Mouse (Mus musculus) skeletal muscle tissue, adult 2 months (tissue): ENCODE results near the gene Rbm20.

ENCODE experiments used
- DNase-seq: peaks from one replicate; pipeline ENCODE4 v3.0.0-alpha.2; 2012; ENCODE audit warnings: low read depth, low spot score

Gene Rbm20

DNA sequence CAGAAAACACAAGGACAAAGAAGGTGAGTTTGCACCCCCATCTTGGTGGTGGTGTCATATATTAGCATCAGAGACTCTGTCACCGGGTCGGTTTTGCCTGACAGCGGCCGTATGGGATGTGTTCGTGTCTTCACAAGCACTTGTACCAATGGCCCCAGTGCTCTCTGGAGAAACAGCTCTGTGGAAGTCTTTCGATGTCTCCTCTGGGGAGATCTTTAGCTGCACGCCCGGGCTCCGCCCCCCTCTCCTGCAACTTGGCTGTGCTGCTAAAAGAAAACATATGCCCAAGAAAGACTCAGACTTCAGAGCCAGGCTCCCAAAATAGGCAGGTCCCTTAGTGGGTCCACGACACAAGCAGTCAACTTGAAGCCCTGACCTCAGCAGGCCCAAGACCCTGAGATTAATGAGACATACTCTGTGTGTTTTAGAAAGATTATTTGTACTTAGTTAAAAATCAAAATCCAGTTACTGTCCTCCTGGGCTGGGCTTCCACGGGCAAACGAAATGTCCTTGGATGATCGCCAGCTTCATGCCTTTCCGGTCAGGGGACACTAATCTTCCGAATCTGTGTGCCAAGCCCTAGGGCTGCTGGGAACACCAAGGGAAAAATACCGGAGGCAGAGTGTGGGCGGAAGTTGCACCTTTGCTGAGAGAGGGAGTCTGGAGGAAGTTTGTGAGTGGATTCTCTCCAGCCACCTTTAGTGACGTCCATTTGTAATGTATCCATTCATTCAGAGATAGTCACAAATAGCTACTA, 173.2 kb downstream of the Rbm20 start:
- peak; percentile 89 for DNase-seq

DNA sequence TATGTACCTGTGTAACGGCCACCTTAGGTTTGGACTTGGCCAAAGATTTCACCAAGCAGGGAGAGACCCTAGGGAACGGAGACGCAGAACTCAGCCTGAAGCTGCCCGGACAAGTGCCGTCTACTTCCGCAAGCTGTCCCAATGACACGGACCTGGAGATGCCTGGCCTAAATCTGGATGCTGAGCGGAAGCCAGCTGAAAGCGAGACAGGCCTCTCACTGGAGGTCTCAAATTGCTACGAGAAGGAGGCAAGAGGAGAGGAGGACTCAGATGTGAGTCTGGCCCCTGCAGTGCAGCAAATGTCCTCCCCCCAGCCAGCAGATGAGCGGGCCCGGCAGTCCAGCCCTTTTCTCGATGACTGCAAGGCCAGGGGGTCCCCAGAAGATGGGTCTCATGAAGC, 174.2 kb downstream of the Rbm20 start:
- DNase-seq: peak; percentile 82

DNA sequence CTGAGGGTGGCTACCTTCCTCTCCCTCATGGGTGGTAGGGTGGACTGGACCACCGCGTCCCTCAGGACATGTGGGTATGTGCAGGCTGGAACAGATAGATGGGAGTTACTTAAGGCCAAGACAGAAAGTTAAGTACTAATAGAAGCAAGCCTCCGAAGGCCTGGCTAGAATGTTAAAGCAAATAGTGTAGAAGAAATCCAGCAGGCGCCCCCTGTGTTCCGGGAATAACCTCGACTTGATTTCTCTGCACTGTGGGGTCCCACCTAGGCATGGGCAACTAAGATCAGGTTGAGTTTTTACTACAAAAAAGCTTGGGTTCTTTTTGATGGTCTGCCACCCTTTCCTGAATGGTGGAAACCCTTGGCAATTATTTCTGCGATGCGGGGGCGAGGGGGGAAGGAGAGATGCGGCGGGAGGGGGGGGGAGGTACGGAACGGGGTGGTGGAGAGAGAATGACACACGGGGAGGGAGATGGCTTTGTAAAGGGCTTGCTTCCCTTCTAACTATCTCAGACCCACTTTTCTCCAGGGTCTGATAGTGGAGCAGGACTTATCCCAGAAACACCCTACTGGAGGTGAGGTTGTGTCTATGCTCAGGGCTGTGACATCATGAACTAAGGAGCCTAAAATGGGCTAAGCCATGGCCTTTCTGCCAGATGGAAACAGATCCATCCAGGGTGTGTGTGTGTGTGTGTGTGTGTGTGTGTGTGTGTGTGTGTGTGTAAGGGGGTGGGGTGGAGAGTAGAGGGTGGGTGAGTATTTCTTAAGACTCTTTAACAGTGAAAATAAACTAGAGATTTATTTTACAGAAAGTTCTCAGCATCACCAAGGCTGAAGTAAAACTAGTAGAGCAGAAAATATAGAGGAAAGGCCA, 175.0 kb downstream of the Rbm20 start:
- no peak for DNase-seq

DNA sequence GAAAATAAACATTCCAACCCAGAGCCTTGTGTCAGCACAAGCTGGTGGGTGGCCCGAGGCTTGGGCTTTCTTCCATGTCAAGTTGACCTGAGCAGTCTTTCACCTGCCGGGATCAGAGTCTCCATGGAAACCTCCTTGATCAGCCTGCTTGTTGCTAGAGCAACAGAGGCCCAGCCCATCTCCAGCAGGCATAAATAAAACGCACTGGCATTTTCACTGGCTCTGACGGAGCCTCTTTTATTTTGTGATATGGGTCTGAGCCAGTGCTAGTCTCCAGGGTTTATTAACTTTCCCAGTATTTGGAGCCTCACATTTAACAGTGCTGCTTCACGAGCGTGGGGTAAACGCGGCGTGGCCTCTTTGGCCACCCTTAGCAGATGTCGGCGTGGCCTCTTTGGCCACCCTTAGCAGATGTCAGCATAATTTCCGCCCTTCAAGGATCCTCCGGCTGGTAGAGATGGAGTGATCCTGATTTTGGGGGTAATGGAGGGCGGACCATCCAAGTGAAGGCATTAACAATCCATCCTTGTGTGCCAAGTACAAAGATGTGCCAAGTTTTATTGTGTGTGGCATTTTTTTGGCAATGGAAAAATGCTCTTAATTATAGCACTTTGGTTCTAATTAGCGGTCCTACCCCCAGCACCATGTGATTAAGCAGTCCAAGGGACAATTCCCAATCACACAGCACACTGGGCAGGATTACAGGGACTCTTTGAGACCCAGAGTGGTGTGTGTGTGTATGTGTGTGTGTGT, 175.8 kb downstream of the Rbm20 start:
- no peak for DNase-seq

DNA sequence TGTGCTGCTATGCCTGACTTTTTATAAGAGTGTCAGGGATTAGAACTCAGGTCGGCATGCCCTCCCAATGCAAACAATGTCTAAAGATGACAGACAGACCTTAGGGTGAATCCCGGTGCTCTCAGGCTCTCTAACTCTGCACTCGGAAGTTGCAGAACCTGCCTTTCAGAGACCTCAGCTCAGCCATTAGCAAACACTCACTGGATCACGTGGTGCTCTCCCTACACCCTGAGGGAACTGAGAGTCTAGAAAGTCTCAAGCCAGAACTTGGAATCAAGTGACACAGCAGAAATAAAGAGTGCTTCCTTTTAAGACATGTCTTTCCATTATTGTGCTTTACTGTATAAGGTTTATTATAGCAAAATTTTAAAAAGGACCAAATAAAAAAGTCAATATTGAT, 177.9 kb downstream of the Rbm20 start:
- DNase-seq: no peak

DNA sequence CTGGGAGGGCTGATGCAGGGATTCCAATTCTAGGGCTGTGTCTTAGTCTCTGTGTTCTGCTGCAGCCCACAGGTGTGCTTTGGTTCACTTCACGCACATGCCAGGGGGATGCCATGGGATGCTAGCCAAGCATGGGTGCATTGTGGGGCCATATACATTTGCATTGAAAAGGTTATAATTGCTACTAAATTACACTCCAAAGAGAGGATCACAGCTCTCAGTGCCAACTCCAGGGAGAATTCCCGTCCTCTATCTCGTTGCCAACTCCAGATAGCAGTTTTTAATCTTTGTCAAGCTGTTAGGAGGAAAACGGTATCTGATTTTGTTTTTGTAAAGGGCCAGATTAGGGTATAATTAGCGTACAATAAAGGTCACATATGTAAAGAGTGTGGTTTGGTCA, 178.7 kb downstream of the Rbm20 start:
- no peak for DNase-seq

DNA sequence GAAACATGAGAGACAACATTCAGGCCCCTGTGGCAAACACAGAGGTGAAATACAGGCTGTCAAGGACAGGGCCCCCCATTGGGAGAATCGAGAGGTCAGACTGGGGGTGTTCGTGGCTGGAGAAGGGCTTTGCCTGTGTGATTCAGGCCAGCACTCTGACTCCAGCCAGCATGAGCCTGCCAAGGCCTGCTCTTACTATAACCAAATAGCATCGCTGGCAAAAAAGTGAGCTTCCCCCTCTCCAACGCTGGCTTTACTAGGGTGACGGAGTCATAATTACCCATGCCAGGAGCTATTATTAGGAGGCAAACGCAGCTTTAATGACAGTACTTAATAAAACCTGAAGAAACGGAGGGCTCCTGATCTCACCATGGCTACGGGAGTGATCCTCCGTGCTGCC, 179.7 kb downstream of the Rbm20 start:
- DNase-seq: peak; percentile 82

DNA sequence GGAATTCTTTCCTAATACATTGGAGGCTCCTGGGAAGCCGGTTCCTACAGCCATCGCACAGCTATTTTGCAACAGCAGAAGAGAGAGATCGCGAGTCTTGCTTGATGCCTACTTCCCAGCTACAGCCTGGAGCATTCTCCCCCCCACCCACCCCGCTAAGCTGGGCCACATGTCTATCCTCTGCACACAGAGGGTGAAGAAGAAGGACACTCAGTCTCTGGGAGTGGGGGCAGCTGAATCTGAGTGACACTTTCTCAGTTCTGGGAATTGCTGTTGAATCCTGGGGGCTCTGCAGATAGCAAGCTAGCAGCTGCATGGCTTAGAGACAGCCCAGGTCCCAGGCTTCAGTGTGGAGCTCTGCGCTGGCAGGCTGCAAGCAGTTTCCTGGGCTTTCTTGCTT, 180.9 kb downstream of the Rbm20 start:
- no peak for DNase-seq

DNA sequence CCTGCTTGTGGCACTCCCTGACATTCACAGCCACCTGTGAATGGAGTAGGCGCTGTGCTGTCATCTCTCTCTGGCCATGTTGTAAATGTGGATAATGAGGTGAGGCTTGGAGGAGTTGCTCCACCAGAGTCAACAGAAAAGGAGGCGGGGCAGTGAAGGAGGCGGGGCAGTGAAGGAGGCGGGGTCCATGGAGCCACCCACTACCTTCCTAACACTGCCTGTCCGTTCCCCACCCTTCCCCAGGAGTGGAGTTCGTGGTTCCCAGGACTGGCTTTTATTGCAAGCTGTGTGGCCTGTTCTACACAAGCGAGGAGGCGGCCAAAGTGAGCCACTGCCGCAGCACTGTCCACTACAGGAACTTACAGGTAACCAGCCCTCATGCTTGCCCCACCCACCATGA, 182.0 kb downstream of the Rbm20 start:
- DNase-seq: no peak

DNA sequence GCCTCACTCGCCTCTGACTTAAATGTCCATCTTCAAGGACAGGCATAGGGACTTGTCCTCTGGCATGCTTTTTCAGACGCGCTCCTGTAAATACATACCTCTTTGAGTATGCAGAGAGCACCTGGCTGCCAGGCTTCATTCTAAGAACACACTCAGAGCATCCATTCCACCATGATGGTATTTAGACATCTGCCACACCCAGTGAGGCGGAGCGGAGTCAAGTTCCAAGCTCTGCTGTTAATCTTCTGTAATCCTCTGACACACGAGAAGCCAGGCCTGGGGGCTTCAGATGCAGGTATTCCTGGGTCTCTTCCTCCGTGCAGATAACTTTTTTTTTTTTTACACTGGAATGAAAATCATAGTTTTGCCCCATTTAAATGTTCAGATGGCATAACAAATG, 182.5 kb downstream of the Rbm20 start:
- no peak for DNase-seq

DNA sequence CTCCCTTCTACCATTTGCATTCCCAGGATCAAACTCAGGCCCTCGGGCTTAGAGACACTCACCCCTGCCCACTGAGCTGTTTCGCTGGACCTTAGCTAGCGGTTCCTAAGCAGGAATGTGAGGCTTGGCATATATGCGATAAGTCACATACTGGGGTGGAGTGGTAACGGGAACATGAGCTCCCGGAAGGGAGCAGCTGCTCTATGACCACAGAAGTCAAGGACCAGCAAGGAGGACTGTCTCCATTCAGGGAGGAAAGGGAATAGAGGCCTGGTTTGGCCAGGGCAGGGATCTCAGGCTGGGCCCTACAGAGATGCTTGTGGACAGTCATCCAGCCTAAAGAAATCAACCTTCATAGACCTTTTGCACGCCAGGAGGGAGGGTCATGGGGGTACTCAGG, 184.2 kb downstream of the Rbm20 start:
- DNase-seq: no peak

DNA sequence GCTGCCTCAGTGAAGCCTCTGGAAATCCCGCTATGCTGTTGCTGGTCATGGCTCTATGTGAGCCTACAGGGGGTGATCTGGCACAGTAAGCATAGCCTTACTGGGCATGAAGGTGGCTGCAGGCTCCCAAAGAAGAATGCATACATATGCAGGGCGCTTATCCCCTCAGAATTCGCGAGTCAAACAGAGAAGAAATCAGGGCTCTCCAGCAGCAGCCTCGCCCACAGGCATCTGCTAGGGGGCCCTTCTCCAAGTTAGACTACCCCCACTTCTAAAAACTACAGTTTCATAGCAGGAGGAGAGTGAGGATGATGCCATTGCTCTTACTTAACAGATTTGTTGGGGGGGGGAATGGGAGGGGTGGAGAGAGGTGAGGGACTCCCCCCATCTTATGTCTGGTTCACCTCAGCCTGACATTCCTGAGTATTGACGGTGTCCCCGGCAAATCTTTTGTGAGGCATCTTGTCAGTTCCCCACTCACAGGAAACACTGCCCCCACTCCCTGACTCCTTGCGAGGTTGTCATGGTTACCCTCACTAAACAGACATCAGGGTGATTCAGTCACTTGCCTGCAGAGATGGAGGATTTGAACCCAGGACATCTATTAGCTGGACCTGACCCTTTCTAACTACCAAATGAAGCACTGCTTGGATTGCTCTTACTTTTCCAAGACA, 185.6 kb downstream of the Rbm20 start:
- no peak for DNase-seq

DNA sequence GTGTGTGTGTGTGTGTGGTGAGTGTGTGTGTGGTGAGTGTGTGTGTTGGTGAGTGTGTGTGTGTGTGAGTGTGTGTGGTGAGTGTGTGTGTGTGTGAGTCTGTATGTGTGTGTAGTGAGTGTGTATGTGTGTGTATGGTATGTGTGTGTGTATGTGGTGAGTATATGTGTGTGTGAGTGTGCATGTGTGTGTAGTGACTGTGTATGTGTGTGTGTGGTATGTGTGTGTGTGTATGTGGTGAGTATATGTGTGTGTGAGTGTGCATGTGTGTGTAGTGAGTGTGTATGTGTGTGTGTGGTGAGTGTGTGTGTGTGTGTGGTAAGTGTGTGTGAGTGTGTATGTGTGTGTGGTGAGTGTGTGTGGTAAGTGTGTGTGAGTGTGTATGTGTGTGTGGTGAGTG, 190.1 kb downstream of the Rbm20 start:
- no peak for DNase-seq

DNA sequence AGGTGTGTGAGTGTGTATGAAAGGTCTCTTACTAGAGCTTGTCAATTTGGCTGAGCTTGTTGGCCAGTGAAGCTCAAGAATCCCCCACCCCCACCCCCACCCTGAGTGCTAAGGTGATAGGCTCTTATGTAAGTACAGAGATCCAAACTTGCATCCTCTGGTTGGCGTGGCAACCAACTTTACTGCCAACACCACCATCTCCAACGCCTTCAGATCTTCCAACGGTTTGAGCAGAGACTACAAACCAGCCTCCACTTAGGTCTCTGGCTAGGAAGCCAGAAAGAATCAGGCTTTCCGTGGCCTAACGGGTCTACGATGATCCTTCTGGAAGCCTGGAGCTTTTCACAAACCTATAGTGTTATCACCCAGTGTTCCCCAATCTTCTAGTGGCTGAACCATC, 191.0 kb downstream of the Rbm20 start:
- no peak for DNase-seq

DNA sequence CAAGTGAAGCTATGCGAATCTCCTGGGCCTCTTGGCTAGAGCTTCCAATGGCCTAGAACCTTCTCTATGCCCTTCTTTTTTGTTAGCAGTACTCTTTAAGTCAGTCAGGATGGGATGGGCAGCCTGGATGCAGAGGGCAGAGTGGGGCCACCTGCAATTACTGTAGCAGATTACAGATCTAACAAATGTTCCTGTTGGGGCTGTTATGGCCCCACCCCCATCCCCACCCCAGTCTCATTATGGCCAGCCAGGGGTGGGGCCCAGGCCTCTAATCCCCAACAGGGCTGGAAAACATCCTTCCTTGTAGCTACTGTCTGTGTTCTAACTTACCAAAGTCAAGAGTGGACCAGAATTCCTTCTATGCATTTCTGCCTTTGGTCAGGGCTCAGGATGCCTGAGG, 191.7 kb downstream of the Rbm20 start:
- no peak for DNase-seq

DNA sequence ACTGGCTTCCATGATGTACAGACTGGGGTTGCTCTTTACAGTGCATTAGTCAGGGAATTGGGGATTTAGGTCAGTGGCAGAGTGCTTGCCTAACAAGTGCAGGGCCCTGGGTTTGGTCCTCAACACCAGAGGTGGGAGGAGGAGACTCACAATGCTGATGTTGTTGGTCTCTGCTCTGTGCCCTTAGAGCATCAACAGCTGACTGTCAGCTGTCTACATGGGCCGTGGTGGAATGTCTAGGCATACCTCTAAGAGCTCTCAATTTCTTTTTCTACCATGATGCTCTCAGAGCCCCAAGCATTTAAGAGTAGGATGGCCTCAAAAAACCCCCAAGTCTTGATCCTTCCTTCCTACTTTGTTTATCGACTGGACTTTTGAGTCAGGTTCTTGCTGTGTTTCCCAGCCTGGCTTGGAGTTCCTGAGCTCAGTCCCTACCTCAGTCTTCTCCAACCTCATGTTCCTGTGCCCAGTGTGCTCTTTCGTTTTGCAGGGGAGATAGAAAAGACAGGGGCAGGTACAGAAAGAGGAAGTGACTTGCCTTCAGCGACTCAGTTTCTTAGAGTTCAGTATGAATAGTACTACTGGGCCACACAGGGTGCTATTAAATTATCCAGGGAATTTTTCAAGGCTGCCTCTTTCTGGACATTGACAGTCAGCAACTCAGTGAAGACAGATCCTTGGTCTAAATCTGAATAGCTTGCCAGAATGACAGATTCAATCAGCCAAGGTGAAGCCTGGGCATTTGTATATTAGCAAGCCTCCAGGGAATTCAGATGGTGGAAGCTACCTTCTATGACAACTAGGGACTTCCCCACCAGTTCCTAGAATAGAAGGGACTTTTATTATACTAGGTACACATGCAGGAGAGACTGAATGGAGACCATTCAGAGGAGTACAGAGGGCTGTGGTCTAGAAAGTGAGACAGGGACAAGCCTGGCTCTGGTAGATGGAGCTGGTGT, 192.6 kb downstream of the Rbm20 start:
- no peak for DNase-seq

DNA sequence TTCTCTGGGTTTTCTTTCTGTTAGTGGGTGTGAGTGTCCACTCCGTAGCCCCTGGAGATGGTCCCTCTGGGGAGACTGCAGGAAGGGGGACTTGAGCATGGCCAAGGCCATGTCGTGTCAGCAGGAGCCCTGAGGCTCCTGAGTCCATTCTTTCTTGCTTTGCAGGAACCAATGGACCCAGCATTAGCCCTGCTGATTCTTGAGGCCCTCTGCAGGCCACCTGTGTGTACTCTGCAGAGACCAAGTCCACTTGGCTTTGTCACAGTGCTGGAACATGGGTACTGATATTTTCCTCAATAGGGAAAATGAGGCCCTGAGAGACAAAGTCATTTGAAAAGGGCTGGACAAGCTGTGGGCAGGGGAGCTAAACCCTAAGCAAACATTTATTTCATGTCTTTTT, 193.5 kb downstream of the Rbm20 start:
- DNase-seq: no peak

DNA sequence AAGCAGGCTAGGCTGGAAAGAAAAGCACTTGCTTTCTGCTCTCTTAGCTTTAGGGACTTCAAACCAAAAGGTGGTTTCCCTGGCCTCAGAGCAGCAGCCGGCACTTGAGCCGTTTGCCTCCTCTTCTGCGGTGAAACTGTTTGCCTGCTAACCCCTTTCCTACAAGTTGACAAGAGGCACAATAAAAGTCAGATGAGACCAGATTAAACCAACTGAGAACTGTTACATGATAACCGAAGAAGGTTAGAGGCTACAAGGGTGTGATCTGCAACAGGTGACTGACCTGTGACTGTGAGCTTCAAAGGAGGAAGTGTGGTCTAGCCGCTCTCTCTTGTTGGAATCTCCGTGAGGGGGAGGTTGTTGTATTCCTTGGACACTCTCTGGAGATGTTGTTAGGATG, 194.4 kb downstream of the Rbm20 start:
- no peak for DNase-seq

DNA sequence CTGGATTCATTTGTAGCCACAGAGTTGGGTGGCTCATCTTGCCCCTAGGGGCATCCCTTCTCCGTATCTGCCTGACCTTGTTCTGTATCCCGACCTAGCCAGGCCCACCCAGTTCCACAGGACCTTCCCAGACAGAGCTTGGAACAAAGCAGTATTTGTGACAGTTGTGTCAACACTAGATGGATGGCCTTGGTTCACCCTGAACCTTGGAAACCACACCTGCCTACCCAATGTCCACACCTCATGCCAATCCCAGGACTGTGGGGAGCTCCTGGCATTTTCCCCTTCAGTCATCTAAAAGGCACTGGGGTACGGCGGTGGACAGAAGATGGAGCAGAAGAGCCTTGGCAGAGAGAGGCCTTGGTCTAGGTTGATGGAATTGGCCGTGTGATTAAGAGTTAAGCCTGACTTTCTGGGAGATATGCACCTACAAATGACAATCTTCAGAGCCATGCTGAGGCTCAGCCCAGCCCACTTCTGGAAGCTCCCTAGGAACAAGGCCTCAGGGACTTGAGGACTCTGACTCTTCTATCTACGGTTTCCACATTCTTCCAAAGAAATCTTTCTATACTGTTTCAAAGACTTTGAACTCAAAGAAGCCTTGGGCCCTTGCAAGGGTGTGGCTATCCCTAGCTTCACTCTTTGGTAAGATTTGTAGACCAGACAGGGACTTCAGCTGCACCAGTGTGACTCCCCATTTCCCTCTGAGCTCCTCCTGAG, 196.0 kb downstream of the Rbm20 start:
- no peak for DNase-seq

DNA sequence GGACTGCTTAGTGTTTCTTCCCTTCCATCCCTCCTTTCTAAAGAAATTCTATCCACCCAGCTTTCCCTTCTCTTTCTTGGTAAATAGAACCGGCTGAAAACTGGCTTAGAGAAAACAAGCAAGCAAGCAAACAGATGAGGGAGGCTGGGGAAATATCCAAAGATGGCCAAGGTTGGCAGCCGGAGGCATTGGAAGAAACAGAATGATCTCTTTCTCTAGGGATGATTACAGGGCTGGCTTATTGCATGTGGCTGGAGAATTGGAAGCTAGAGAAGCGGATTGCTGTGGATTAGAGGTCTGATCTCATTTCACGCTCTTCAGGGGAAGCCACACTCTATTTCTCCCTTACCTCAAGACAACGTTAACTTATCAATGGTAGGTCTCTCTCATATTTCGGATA, 198.1 kb downstream of the Rbm20 start:
- no peak for DNase-seq
